Comparison of ENCODE assay signal across 20 mouse cellular contexts in genomic region chr10:45077353-45077752, GRCm38 (mm10). TPM values are rescaled to one million over a fixed set of nuclear protein-coding genes. Genes with fewer than 3 reads are reported as not detected.
DNase-seq lines count a peak whose midpoint lies in the region; ATAC-seq and TF ChIP-seq lines count a peak whose summit lies in the region.
"Had no signal": no experiment of that assay in that cellular context is flagged by ENCODE, and none has a peak within 500 bp of the region (broad histone marks: within the 10 kb centered on the region; RNA-seq: fewer than 3 reads in every experiment).

No protein-coding gene starts in this region.

- no peaks in the 10 kb centered on the region for H3K9me3 ChIP-seq in limb, embryonic 12.5 days
- H3K9me3 ChIP-seq in limb, embryonic 10.5 days (replicated peaks), result no peaks in the 10 kb centered on the region
- H3K9me3 ChIP-seq in lung, embryonic 15.5 days, result no peaks in the 10 kb centered on the region
- H3K9me3 ChIP-seq: embryonic facial prominence, embryonic 12.5 days; forebrain, embryonic 15.5 days; heart, embryonic 15.5 days; hindbrain, embryonic 15.5 days had no signal

- H3K4me2 ChIP-seq in limb, embryonic 12.5 days, result no peak overlapping the region
- H3K4me2 ChIP-seq in lung, embryonic 15.5 days, result no peak overlapping the region
- H3K4me2 ChIP-seq: embryonic facial prominence, embryonic 12.5 days; forebrain, embryonic 15.5 days; heart, embryonic 11.5 days; heart, embryonic 15.5 days; hindbrain, embryonic 15.5 days had no signal

- peaks cover 52% of the 10 kb centered on the region for H3K36me3 ChIP-seq in limb, embryonic 12.5 days
- peaks cover 89% of the 10 kb centered on the region for H3K36me3 ChIP-seq in limb, embryonic 10.5 days
- H3K36me3 ChIP-seq in lung, embryonic 15.5 days, result peaks cover 17% of the 10 kb centered on the region
- H3K36me3 ChIP-seq: forebrain, embryonic 15.5 days had no signal

- peak overlapping the region; percentile 41 for H3K27ac ChIP-seq in limb, embryonic 12.5 days
- no peak overlapping the region for H3K27ac ChIP-seq in limb, embryonic 10.5 days
- H3K27ac ChIP-seq in lung, embryonic 15.5 days, result peak overlapping the region; percentile 55
- H3K27ac ChIP-seq: forebrain, embryonic 15.5 days; heart, adult 2 months; heart, embryonic 15.5 days; hindbrain, embryonic 15.5 days had no signal

- H3K27me3 ChIP-seq in limb, embryonic 12.5 days, result no peaks in the 10 kb centered on the region
- no peaks in the 10 kb centered on the region for H3K27me3 ChIP-seq in limb, embryonic 10.5 days (ENCODE audit: low read depth, poor library complexity, severe bottlenecking)
- no peaks in the 10 kb centered on the region for H3K27me3 ChIP-seq in lung, embryonic 15.5 days
- H3K27me3 ChIP-seq: CH12.LX; embryonic facial prominence, embryonic 12.5 days; forebrain, embryonic 15.5 days; heart, embryonic 15.5 days; hindbrain, embryonic 15.5 days had no signal

- H3K4me1 ChIP-seq in limb, embryonic 12.5 days (replicated peaks), result peaks cover 12% of the 10 kb centered on the region
- peaks cover 39% of the 10 kb centered on the region for H3K4me1 ChIP-seq in limb, embryonic 10.5 days
- H3K4me1 ChIP-seq in lung, embryonic 15.5 days, result peaks cover 51% of the 10 kb centered on the region
- H3K4me1 ChIP-seq: embryonic facial prominence, embryonic 12.5 days had no signal

- H3K9ac ChIP-seq in limb, embryonic 12.5 days (replicated peaks), result no peak overlapping the region
- no peak overlapping the region for H3K9ac ChIP-seq in lung, embryonic 15.5 days
- H3K9ac ChIP-seq: embryonic facial prominence, embryonic 12.5 days; forebrain, embryonic 15.5 days; heart, embryonic 15.5 days; hindbrain, embryonic 15.5 days had no signal

- no peak for DNase-seq in limb, embryonic 10.5 days (ENCODE audit: low spot score)
- DNase-seq in lung, postnatal 25 days (ENCODE audit: low spot score), result no peak
- DNase-seq in brain, embryonic 14.5 days (ENCODE audit: low read depth), result peak; percentile 32
- DNase-seq in spleen, postnatal 14 days (ENCODE audit: low spot score in 2 of 2), result no peak
- DNase-seq: adrenal gland, adult 2 months; adrenal gland, postnatal 36 days; cerebellum, adult 11 months; cerebellum, adult 9-10 months; cerebellum, postnatal 25 days; gastrocnemius, postnatal 10 days; heart, adult 2 months; heart, postnatal 14 days had no signal

- TF ChIP-seq POLR2A in brain, embryonic 14.5 days (IDR thresholded peaks at IDR 0.05; ENCODE audit: borderline replicate concordance, extremely low read depth, insufficient read depth, insufficient read length, poor library complexity, severe bottlenecking), result no peak

- TF ChIP-seq CTCF in brain, embryonic 14.5 days (IDR thresholded peaks at IDR 0.05; ENCODE audit: borderline replicate concordance, extremely low read depth, insufficient read depth, insufficient read length), result no peak

- 77% methylated on average over 5 of the region's 5 CpGs for WGBS in limb, embryonic 12.5 days
- 89% methylated on average over 5 of the region's 5 CpGs for WGBS in limb, embryonic 10.5 days
- 50% methylated on average over 5 of the region's 5 CpGs for WGBS in lung, embryonic 15.5 days

- ATAC-seq in limb, embryonic 12.5 days (ENCODE audit: insufficient number of reproducible peaks, insufficient read depth, low FRiP score, low TSS enrichment, low read depth), result no peak
- ATAC-seq in lung, embryonic 15.5 days (ENCODE audit: borderline replicate concordance, extremely low read depth, low FRiP score, low TSS enrichment), result no peak
- ATAC-seq: forebrain, embryonic 15.5 days had no signal

- H3K4me3 ChIP-seq in limb, embryonic 12.5 days (replicated peaks), result no peak overlapping the region
- H3K4me3 ChIP-seq in limb, embryonic 10.5 days, result no peak overlapping the region
- H3K4me3 ChIP-seq in lung, embryonic 15.5 days, result no peak overlapping the region
- H3K4me3 ChIP-seq: embryonic facial prominence, embryonic 12.5 days; forebrain, embryonic 15.5 days; heart, adult 2 months; heart, embryonic 15.5 days; hindbrain, embryonic 15.5 days had no signal

RNA-seq across cellular contexts. Expression of gene Prep, which starts 10.3 kb away (rescaled TPM):
- polyA plus RNA-seq in limb, embryonic 12.5 days (2016; fragmentation: Nextera tagmentation; extraction: Ambion mirVana), result 33.8 and 34.6 TPM in 2 replicates
- polyA plus RNA-seq in limb, embryonic 10.5 days (2016; fragmentation: Nextera tagmentation; extraction: Ambion mirVana), result 41.1 and 42.7 TPM in 2 replicates
- 35.7 and 36.2 TPM in 2 replicates for polyA plus RNA-seq in lung, embryonic 15.5 days (2015; fragmentation: Nextera tagmentation; extraction: Ambion mirVana)
- 16.7 and 20.6 TPM in 2 replicates for polyA plus RNA-seq in brain, embryonic 14.5 days (2012; rRNA removed)
